Mouse (Mus musculus) lung, embryonic 16.5 days (tissue): ENCODE measurements around the gene Traf3ip2. TPM values are rescaled to one million over a fixed set of nuclear protein-coding genes. Genes with fewer than 3 reads are reported as not detected.

Experiments
- ATAC-seq: fragments of 200-750 bp; cut with Nextera tagmentation; 2 replicates; pipeline ENCODE4 v1.8.0; 2017; ENCODE audit warnings: low read depth, mild to moderate bottlenecking, moderate library complexity
- H3K27ac ChIP-seq: fragments of 300-500 bp; sonication (generic); 2 replicates; pipeline ENCODE4 v1.5.1; 2014; ENCODE audit warnings: mild to moderate bottlenecking, control low read depth, low read length
- H3K27me3 ChIP-seq: fragments of 300-500 bp; sonication (generic); 2 replicates; pipeline ENCODE4 v1.6.1; 2014; ENCODE audit warnings: low read depth, low read length, mixed read lengths; ENCODE audit not compliant: control insufficient read depth, insufficient read depth
- H3K36me3 ChIP-seq: fragments of 300-500 bp; sonication (generic); 2 replicates; pipeline ENCODE4 v1.6.1; 2014; ENCODE audit warnings: low read length; ENCODE audit not compliant: control insufficient read depth, insufficient read depth
- H3K4me1 ChIP-seq: fragments of 300-500 bp; sonication (generic); replicated peaks from 2 replicates; pipeline ENCODE4 v1.6.1; 2014; ENCODE audit warnings: low read length, mixed read lengths; ENCODE audit not compliant: control insufficient read depth, insufficient read depth
- H3K4me2 ChIP-seq: fragments of 300-500 bp; sonication (generic); 2 replicates; pipeline ENCODE4 v1.6.1; 2014; ENCODE audit warnings: low read depth, low read length, control low read depth
- H3K4me3 ChIP-seq: fragments of 300-500 bp; sonication (generic); 2 replicates; pipeline ENCODE4 v1.5.1; 2014; ENCODE audit warnings: mild to moderate bottlenecking, low read length, control low read depth
- H3K9ac ChIP-seq: fragments of 300-500 bp; sonication (generic); 2 replicates; pipeline ENCODE4 v1.6.1; 2014; ENCODE audit warnings: low read length, control low read depth
- H3K9me3 ChIP-seq: fragments of 300-500 bp; sonication (generic); 2 replicates; pipeline ENCODE4 v1.6.1; 2016; ENCODE audit warnings: low read length; ENCODE audit not compliant: control insufficient read depth
- WGBS: fragments of 180-500 bp; shearing (Covaris S2); extraction: QIAGEN DNeasy Blood & Tissue Kit; methylation state at CpG from one replicate; pipeline ENCODE4 v1.1.7; 2014; 5-methylcytosine and 5-hydroxymethylcytosine counted together
- polyA plus RNA-seq: library from polyadenylated mRNA; unstranded; fragments of >200 nt; fragmentation: Nextera tagmentation; extraction: Ambion mirVana; gene quantifications from 2 replicates; pipeline ENCODE4 v1.2.1, GENCODE M21; 2015

Traf3ip2 gene
- polyA plus RNA-seq, 1 experiment from 2014 or later, result 34.2 TPM

DNA sequence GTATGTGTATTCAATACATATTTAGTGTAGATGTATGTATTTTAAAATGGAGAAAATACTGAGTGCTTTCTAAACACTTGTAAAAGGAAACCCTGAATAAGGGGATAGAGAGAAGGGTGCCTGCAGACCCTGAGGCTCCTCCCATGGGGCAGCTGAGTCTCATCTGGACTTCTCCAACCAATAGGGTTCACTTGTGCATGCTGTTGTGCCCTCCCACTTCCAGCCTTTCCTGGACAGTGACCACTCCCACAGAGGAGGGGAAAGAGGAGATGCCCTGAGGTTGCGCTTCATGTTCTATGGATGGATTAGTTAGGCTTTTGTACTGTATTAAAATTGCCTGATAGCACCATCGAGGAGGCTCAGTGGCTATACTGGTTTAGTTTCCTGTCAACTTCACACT is 30.3 kb upstream of the Traf3ip2 start:
- WGBS, result 90% methylated on average over 2 of the region's 2 CpGs
- Histone ChIP-seq H3K4me3 (no peak overlapping the region), H3K27ac (no peak overlapping the region), H3K9me3 (no peaks in the 10 kb centered on the region), H3K36me3 (no peaks in the 10 kb centered on the region), H3K27me3 (no peaks in the 10 kb centered on the region), H3K9ac (no peak overlapping the region), H3K4me1 (peaks cover 8% of the 10 kb centered on the region; the same call in 1 of the 2 replicates), H3K4me2 (no peak overlapping the region)
- no peak for ATAC-seq

DNA sequence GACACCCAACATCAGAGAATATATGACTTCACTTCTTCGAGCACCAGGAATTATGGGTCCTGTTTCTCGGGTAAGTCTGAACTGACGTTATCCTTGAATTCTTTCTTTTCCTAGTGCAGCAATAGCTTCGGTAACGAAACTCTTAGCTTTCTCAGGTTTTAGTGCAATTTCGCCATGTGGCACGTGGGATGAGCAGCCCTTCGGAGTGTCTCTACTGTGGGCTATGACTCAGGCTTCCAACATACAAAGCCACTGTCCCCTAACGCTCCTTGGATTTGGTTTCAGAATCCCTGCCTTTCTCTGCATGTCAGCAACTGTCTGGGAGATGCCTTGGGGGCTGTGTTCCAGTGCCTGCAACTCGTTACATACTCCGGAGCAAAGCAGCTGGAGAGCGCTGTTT is 29.0 kb upstream of the Traf3ip2 start:
- Histone ChIP-seq H3K4me3 (no peak overlapping the region), H3K27me3 (no peaks in the 10 kb centered on the region), H3K9ac (no peak overlapping the region), H3K9me3 (no peaks in the 10 kb centered on the region), H3K36me3 (no peaks in the 10 kb centered on the region), H3K4me2 (no peak overlapping the region), H3K4me1 (peaks cover 8% of the 10 kb centered on the region; the same call in 1 of the 2 replicates), H3K27ac (no peak overlapping the region)
- 87% methylated on average over 12 of the region's 12 CpGs for WGBS
- ATAC-seq, result no peak

DNA sequence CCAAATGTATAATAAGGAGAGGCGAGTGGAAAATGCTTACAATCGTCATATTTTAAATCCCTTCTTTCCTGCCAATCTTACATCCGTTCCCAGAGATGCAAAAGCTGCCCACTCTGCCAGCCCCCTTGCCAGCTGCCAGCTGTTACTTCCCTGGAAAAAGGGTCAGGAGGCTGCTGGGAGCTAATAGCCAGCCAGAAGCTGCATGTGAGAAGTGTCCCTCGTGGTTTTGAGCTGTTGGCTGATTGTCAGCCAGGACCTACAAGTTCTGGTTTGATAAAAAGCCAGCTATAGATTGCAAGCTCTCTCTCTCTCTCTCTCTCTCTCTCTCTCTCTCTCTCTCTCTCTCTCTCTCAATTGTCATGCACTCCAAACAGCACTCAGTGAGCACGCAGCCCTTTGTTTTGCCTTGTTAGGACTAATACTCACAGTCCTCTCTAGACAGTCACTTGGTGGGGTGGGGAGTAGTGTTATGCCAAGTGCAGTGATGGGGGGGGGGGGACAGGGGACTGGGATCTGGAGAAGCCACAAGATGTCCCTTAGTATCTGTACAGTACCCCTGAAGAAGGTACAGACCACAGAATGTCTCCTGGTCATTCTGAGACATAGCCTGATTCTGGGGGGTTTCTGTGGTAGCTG is 25.3 kb upstream of the Traf3ip2 start:
- H3K27ac ChIP-seq, result peak overlapping the region; percentile 58
- H3K4me2 ChIP-seq, result no peak overlapping the region
- peaks cover 8% of the 10 kb centered on the region; the same call in 1 of the 2 replicates for H3K4me1 ChIP-seq
- no peaks in the 10 kb centered on the region for H3K9me3 ChIP-seq
- 42% methylated on average over 5 of the region's 5 CpGs for WGBS
- H3K4me3 ChIP-seq, result no peak overlapping the region
- no peak overlapping the region for H3K9ac ChIP-seq
- no peaks in the 10 kb centered on the region for H3K36me3 ChIP-seq
- peak; percentile 64 for ATAC-seq
- H3K27me3 ChIP-seq, result no peaks in the 10 kb centered on the region

DNA sequence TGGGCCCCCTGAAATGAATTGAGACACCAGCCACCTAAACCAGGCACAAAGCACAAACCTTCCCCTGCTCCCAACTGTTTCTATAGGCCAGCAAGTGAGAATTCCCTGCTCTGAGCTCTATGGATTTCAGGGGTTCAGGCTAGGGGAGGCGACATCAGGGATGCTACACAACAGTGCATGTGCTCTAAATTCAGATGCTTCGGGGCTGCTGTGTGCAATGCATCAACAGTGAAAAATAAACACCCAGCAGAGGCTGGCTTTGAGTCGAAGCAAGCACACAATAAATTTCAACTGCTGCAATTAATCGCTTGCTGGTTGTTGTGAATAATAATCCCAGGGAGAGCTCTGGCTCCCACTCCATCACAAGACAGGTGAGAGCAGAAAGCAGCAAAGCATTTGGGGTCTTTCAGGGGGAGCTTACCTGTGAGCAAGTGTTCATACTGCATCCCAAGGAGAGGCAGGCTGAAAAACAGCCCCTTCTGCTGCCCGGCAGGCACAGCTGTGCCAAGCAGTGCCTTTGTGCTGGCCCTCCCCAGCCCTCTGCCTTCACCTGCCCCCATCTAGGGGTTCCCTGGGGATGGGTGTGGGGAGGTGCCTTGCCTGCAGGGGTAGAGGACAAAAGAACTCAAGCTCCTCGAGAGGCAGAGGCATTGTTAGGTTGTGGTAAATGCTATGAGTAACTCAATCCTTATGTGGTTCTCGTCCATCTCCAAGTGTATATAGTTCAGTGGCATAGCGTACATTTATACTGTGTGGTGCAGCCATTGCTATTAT is 24.6 kb upstream of the Traf3ip2 start:
- WGBS, result 66% methylated on average over 8 of the region's 8 CpGs
- ATAC-seq, result no peak
- Histone ChIP-seq H3K9me3 (no peaks in the 10 kb centered on the region), H3K9ac (no peak overlapping the region), H3K4me1 (peaks cover 8% of the 10 kb centered on the region; the same call in 1 of the 2 replicates), H3K27me3 (no peaks in the 10 kb centered on the region), H3K4me2 (no peak overlapping the region), H3K36me3 (no peaks in the 10 kb centered on the region), H3K4me3 (no peak overlapping the region), H3K27ac (no peak overlapping the region; the same call in 1 of the 2 replicates)

DNA sequence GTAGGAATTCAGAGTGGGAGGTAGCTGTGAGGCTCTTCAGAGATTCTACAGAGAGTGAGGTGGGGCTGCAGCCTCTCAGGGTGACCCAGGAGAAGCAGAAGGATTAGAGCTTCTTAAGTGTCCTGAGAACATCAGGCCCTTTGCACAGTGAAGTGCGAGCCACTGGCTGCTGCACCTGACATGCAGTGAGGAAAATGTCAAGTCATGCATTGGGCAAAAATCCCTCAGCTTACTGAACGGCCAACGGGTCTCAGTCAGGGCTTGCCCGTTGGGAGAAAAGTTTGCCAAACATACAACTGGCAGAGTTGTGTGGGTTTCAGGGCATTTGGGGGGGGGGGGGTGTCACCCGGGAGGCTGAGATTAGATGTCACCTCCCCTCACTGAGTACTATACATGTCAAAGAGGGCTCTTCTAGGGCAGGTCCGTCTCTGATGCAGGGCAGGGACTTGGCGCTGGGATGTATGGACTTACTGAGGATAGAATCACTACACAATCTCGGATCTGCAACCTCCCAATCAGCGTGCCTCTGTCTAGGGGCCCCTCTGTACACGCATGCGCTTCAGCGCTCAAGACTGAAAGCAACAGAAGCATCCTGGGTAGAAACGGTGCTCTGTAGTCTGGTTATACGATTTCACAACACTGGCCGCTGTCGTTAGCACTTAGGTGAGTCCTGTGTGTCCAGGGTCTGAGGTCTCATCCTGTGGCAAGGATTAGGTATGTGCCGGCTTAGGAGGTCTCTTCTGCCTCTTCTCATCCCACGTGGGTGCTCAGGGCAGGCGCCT is 22.8 kb upstream of the Traf3ip2 start:
- no peak overlapping the region for H3K4me3 ChIP-seq
- peaks cover 8% of the 10 kb centered on the region; the same call in 1 of the 2 replicates for H3K4me1 ChIP-seq
- peaks cover 6% of the 10 kb centered on the region for H3K9me3 ChIP-seq
- no peak for ATAC-seq
- H3K27ac ChIP-seq, result no peak overlapping the region
- H3K36me3 ChIP-seq, result no peaks in the 10 kb centered on the region
- H3K27me3 ChIP-seq, result no peaks in the 10 kb centered on the region
- 73% methylated on average over 19 of the region's 19 CpGs for WGBS
- no peak overlapping the region for H3K9ac ChIP-seq
- no peak overlapping the region for H3K4me2 ChIP-seq

DNA sequence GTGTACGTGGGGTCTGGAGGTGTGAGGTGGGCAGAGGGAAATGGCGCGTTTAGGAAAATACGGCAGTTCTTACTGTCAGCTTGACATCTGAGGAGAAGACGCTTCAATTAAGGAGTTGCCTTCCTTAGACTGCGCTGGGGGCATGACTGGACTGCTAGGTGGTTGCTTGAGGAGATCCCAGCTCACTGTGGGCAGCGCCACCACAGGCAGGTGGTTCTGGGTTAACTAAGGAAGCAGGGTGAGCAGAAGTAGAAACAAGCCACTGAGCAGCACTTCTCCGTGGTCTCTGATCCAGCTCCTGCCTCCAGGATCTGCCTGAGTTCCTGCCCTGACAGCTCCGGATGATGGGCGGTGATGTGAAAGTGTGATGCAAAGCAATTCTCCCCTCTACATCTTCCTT is 22.1 kb upstream of the Traf3ip2 start:
- H3K4me2 ChIP-seq, result no peak overlapping the region
- H3K9ac ChIP-seq, result no peak overlapping the region
- H3K4me1 ChIP-seq, result peaks cover 10% of the 10 kb centered on the region
- peaks cover 6% of the 10 kb centered on the region for H3K9me3 ChIP-seq
- no peak overlapping the region for H3K4me3 ChIP-seq
- WGBS, result 82% methylated on average over 10 of the region's 10 CpGs
- no peak overlapping the region for H3K27ac ChIP-seq
- ATAC-seq, result no peak
- H3K36me3 ChIP-seq, result no peaks in the 10 kb centered on the region
- H3K27me3 ChIP-seq, result no peaks in the 10 kb centered on the region

DNA sequence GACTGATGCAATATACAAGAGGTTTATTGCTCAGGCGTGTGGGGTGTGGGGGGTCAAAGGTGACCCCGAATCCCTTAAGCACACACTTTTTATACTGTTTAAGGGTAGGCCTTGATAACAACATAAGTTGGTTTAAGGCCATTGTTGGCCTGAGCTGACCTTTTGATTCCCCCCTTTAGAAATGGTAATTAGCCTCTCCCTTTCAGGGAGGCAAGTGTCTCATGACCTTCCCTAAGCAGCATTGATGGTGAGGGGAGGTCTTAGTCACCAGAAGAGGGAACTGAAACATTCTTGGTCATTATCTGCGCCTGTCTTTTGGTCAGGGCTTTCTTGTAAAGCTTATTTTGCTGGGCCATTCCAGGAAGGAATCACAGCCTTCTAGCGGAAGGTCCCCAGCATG is 20.2 kb upstream of the Traf3ip2 start:
- H3K4me2 ChIP-seq, result no peak overlapping the region
- H3K9ac ChIP-seq, result no peak overlapping the region
- peaks cover 6% of the 10 kb centered on the region for H3K9me3 ChIP-seq
- WGBS, result 91% methylated on average over 4 of the region's 4 CpGs
- H3K36me3 ChIP-seq, result no peaks in the 10 kb centered on the region
- H3K27ac ChIP-seq, result no peak overlapping the region
- H3K27me3 ChIP-seq, result no peaks in the 10 kb centered on the region
- H3K4me1 ChIP-seq, result peaks cover 19% of the 10 kb centered on the region
- no peak overlapping the region for H3K4me3 ChIP-seq
- no peak for ATAC-seq

DNA sequence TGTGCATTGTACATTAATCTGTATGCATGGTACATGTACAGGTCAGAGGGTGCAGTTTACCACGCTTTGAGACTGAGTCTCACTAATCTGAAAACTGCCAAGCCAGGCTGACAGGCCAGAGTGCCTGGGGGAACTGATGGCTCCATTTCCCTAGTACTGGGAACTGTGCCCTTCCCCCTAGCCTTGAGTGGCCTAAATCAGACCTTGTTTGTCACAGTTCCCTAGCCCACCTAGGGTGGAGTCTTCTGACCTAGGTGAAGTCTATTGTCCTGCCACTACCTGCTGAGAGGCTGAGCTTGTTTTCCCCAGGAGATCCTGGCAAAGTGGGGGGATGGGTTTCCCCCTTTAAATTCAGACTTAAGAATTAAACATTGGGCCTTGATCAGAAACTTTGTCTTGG is 18.0 kb upstream of the Traf3ip2 start:
- WGBS, result 84% methylated on average over 1 of the region's 1 CpGs
- H3K27me3 ChIP-seq, result no peaks in the 10 kb centered on the region
- H3K36me3 ChIP-seq, result no peaks in the 10 kb centered on the region
- no peak overlapping the region for H3K27ac ChIP-seq
- ATAC-seq, result no peak
- H3K4me2 ChIP-seq, result no peak overlapping the region
- no peak overlapping the region for H3K4me3 ChIP-seq
- peaks cover 25% of the 10 kb centered on the region for H3K4me1 ChIP-seq
- no peak overlapping the region for H3K9ac ChIP-seq
- H3K9me3 ChIP-seq, result peaks cover 6% of the 10 kb centered on the region

DNA sequence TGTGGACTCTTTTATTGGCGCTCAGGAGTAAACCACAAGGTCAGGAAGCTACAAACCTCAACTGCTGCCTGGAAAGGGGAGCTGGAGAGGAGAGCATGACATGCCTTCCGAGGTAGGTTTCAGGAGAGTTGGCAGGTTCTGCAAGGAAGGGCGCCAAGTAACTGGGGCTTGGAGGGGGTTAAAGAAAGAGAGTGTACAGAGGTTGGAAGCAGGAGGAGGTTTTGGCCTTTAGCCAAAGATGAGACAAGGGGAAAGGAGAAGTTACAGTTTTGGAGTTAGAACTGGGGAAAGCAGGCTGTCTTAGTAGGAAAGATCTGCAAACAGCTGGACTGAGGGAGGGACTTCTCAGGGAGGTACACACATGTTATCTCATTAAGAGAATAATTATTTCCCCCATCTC is 16.9 kb upstream of the Traf3ip2 start:
- peak; percentile 19; the same call in 1 of the 2 replicates for ATAC-seq
- WGBS, result 40% methylated on average over 3 of the region's 3 CpGs
- Histone ChIP-seq H3K27ac (peak overlapping the region; percentile 56), H3K4me1 (peaks cover 25% of the 10 kb centered on the region), H3K4me2 (no peak overlapping the region), H3K27me3 (no peaks in the 10 kb centered on the region), H3K9me3 (peaks cover 6% of the 10 kb centered on the region), H3K4me3 (no peak overlapping the region), H3K36me3 (no peaks in the 10 kb centered on the region), H3K9ac (no peak overlapping the region)
